Mouse (Mus musculus) lung, postnatal 0 days (tissue): ENCODE results near the gene Olfr522.

Experiments
- CTCF ChIP-seq: IDR thresholded peaks from 2 replicates; pipeline ENCODE4 v1.5.1; 2016; ENCODE audit warnings: antibody characterized with exemption, mild to moderate bottlenecking
- EP300 ChIP-seq: IDR thresholded peaks from 2 replicates; pipeline ENCODE4 v1.6.1; 2016; ENCODE audit warnings: antibody characterized with exemption, mild to moderate bottlenecking, control low read depth

DNA sequence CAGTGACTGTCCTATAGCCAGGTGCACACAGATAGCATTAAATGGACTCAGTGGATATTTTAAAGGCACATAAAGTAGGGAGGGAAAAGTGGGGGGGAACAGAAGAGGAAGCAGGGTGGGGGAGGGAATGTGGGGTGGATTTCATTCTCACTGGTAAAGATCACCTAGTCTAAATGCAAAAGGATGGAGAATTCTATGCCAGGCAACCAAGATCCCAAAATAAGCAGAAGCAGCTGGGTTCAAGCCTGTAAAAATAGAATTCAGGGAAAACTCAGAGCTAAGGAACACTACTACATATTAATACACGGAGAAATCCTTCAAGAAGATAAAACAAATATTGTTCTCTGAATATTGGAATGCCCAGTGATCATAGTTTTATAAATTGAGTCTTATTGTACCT lies 3.4 kb upstream of the Olfr522 start:
- TF ChIP-seq CTCF (no peak), EP300 (no peak)
